Mouse (Mus musculus) left cerebral cortex, postnatal 4 days (tissue): ENCODE data around the gene Cdk5r2. TPM values are rescaled to one million over a fixed set of nuclear protein-coding genes. Genes with fewer than 3 reads are reported as not detected.
"Not testable (repeated sequence)": the region's sequence is repeated elsewhere in the genome, so short reads cannot be mapped to it uniquely, and the experiment has no call there.

Experiments used
- DNase-seq: peaks from one replicate; pipeline ENCODE4 v3.0.0-alpha.2; 2022
- intact Hi-C: fragments of 180-260 bp; cut with DNase I; formaldehyde crosslinking; loops from one replicate; pipeline ENCODE4 v1.15.1; 2025
- total RNA-seq, 2 experiments: library from RNA; stranded (reverse); gene quantifications; 2 replicates each; pipeline ENCODE4 v1.2.3; 2021

Cdk5r2 gene
- total RNA-seq, result 100 to 1,000 TPM; 227 to 230 TPM

- intact Hi-C loops, result loop anchor here (5.0 kb wide), 1 partner anchor 47 kb away; no protein-coding TSS in a partner anchor
- peak; percentile 93 for DNase-seq
These were observed at the start of gene Cdk5r2 for GRCm38 (mm10) chr1:74854306-74855056. Gene Cdk5r2 (plus strand): TSS chr1:74854934.

- intact Hi-C loops, result loop anchor here (5.0 kb wide), 1 partner anchor 52 kb away; no protein-coding TSS in a partner anchor
- DNase-seq, result no peak
These were observed 49.3 kb upstream of the Cdk5r2 start for GRCm38 (mm10) chr1:74805340-74805835.

DNA sequence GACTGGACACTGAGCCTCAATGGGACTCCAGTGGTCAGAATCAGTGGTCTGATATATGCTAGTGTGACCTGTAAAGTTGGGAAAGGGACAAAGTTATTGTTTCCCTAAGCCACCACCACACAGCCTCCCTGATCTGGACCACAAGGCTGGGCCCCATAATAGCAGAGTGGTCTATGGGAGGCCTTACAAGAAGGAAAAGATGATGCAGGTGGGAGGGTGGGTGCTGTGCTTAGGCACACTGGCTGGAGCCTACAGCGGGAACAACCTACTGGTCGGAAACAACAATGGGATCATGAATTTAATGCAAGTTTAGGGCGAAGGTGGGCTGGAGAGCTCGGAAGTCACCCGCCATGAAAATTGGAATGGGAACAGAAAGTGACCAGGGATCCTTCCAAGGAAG, 48.9 kb upstream of the Cdk5r2 start:
- DNase-seq, result no peak
- intact Hi-C loops, result loop anchor here (5.0 kb wide), 1 partner anchor 51 kb away; no protein-coding TSS in a partner anchor

GRCm38 (mm10) chr1:74806360-74807311, 48.1 kb upstream of the Cdk5r2 start:
- no peak for DNase-seq
- intact Hi-C loops, result loop anchor here (5.0 kb wide), 1 partner anchor 51 kb away; no protein-coding TSS in a partner anchor

DNA sequence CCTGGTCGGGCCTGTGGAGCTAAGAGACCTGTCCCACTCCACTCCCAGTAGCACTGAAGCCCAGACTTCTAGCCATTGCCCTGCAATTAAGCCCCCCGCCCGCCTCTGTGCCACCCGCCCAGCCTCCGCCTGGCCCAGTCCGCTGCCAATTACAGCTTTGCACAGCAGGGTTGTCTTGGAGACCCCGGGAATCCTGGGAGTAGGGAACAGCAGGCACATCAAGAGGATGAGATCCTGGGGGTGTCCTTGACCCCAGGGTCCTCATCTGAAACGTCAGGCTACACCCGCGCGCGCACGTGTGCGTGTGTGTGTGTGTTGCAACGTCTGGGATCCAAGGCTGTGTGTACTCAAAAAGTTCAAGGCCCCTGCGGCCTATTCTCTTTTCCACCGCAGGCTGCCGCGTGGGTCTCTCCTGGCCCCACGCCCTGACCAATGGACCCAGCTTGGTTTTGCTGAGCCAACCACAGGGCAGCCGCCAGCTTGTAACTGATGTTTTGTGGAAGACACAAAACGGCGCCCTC, 47.1 kb upstream of the Cdk5r2 start:
- intact Hi-C loops, result loop anchor here (5.0 kb wide), 1 partner anchor 50 kb away; no protein-coding TSS in a partner anchor
- DNase-seq, result no peak

GRCm38 (mm10) chr1:74808078-74808477, 46.7 kb upstream of the Cdk5r2 start:
- peak; percentile 82 for DNase-seq
- intact Hi-C loops, result loop anchor here (5.0 kb wide), 1 partner anchor 49 kb away; no protein-coding TSS in a partner anchor

- intact Hi-C loops, result loop anchor here (5.0 kb wide), 1 partner anchor 48 kb away; no protein-coding TSS in a partner anchor
- no peak for DNase-seq
These were observed 45.7 kb upstream of the Cdk5r2 start for GRCm38 (mm10) chr1:74809007-74809406.

DNA sequence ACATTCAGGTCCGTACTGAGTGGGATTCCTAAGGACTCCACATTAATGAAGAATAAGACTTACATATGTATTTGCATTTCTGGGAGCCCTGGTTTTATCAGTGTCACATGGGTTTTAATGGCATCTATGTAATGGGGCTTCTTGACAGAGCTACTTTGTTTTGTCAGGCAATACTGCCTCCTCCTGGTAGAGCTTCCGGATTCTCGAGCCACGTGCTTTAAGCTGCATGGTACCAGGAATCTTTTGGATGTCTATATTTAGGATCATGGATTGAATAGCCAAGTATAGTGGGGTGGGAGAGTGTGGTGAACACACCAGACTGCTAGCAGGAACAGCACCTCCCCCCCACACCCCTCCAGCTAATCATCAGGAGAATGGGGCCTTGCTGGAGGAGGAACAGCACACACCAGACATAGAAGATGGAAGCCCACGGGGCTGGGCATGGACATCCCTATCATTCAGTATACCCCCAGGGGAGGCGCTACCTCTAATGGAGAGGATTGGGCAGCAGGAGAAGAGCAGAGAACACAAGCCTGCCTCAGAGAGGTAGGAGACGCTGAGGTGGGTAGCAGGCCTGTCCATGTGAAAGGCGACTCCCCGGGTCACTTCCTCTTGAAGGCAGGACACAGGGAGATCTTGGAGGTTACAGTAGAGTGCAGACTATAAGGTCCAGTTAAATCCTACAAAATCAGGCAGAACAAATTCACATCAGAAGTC, 39.6 kb upstream of the Cdk5r2 start:
- intact Hi-C loops, result no loop called here
- DNase-seq, result no peak

DNA sequence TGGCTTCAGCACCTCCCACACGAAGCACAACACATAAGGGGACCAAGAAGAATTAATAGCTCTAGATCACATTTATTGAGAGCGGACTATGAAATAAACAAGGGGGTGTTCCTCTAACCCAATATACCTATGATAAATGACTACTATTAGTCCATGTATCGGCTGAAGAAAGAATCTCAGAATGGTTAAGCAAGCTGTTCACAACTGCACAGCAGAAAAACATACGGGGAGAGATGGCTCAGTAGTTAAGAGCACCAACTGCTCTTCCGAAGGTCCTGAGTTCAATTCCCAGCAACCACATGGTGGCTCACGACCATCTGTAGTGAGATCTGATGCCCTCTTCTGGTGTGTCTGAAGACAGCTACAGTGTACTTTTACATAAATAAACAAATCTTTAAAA, 38.8 kb upstream of the Cdk5r2 start:
- intact Hi-C loops, DNase-seq: not testable (repeated sequence)

DNA sequence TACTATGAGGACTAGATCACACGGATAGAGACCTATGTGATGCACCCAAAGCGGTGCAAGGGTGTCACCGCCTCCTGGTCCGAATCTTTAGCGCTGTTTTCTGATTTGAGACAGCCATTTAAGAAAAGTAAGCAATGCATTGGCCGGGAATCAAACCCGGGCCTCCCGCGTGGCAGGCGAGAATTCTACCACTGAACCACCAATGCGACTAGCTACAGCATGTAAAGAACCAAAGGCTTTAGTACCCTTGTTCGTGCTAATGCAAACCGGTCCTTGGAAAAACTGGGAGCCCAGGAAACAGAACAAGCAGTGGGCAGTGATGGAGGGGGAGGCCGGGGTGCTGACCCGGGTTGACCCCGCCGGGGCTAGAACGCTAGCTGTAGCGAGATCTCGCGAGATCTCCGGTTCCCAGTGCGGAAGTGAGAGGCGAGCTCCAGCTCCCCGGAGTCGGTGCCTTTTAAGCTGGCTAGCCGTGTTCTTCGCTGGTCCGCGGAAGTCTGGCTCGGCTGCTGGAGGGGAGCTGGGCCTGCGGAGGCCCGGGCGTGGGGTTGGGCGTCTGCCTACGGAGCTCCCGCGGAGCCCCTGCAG, 38.0 kb upstream of the Cdk5r2 start:
- intact Hi-C loops, result no loop called here
- DNase-seq, result peak; percentile 92

DNA sequence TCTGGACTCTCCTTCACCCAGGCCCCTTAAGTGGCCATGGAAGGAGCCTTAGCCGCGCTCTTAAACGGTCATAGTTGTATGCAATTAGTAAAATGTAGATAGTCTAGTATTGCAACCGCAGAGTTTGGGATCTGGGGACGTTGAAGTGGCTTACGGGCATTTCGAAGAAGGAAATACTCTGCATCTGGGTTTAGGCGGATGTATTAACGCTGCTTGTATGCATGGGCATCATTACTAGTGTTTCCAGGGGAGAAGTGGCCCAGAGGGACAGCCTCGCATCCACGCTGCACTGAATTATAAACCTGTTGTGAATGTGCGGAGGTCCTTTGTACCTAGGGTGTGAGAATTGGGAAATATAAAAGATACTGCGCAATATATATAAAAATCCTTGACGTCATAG, 37.5 kb upstream of the Cdk5r2 start:
- DNase-seq, result no peak
- intact Hi-C loops, result no loop called here

- intact Hi-C loops, result no loop called here
These were observed 36.2 kb upstream of the Cdk5r2 start for GRCm38 (mm10) chr1:74818509-74818908.

DNA sequence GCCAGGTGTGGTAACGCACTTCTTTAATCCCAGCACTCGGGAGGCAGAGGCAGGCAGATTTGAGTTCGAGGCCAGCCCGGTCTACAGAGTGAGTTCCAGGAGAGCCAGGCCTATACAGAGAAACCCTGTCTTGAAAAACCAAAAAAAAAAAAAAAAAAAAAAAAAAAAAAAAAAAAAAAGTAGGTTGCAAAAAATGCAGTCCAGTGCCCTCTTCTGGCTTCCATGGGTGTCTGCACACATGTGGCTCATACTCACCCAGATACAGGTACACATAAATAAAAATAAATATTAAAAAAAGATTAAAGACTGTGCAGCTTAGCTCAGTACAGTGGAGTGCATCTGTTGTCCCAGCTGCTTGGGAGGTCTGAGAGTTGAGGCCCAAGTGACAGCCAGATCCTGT, 31.1 kb upstream of the Cdk5r2 start:
- DNase-seq, intact Hi-C loops: not testable (repeated sequence)

More at GRCm38 (mm10) chr1:74818509-74818908, 36.2 kb upstream of the Cdk5r2 start:
- no peak for DNase-seq

GRCm38 (mm10) chr1:74824518-74825302, 30.0 kb upstream of the Cdk5r2 start:
- intact Hi-C loops, result no loop called here
- DNase-seq, result no peak

DNA sequence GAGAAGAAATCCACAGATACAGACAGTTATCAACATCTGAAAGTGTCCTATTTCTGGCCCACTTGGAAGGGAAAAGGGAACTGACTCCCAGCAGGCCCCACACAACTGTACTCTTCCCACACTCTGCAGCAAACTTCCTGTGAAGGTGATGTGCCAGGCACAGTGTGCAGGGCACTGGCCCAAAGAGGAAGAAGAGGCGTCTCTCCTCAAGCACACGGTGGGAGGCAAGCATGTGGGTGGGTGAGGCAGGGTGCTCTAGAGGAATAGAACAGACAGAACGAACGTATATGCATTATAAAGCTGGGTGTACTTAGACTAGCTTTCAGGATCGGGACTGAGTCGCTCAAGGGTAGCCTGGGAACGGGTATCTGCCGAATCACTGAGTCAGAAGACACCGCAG, 24.7 kb upstream of the Cdk5r2 start:
- intact Hi-C loops, result no loop called here
- DNase-seq, result no peak

DNA sequence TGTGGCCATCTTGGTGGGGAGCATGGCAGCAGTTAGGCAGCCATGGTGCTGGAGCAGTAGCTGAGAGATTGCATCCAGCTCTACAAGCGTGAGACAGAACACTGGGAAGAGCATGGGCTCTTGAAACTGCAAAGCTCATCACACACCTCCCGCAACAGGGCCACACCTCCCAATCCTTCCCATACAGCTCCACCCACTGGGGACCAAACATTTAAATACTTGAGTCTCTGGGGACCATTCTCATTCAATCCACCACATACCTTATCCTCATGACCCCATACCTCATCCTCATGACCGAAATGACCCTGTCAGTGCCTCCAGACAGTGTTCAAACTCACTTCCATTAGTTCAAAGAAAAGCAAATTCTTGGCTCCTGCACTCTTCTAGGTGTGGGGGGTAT, 21.5 kb upstream of the Cdk5r2 start:
- DNase-seq, result no peak
- intact Hi-C loops, result no loop called here

DNA sequence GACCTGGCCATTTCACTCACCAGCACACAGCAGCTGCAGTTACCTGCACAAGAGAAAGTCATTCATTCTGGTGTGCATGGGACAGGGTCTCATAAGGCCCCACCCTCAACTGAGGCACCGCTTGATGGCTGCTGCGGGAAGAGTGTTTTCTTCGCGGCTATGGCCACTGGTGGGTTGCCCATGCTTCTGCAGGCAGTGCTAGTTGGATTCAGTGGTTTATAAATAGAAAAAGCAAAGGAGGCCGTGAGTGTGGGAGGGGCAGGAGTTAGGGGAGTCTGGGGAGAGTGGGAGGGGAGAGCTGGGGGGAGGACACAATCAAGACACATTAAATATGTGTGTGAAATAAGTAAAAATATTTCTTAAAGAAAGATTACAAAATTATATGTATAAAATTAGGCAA, 11.6 kb upstream of the Cdk5r2 start:
- intact Hi-C loops, result no loop called here
- no peak for DNase-seq

GRCm38 (mm10) chr1:74846341-74846740, 8.4 kb upstream of the Cdk5r2 start:
- DNase-seq, result no peak
- intact Hi-C loops, result no loop called here

DNA sequence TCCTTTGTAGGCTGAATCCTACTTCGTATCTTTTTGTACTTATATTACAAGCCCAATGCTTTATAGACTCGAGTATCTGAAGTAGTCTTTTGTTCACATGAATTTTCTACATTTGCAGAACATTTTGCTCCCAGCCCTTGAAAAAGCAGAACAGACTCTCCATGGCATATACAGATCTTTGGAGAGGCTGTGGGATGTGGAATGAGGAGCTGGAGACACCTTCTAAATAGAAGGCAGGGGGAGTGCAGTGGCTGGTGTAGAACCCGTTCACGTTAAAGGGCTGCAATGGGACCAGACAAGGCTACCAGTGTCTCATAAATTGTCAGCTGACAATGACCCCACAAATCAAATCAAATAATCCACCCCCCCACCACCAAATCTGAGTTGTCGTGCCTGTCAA, 5.8 kb upstream of the Cdk5r2 start:
- intact Hi-C loops, result no loop called here
- no peak for DNase-seq
